Mouse (Mus musculus) adrenal gland, postnatal 36 days (tissue): ENCODE data around the gene Slain2. TPM values are rescaled to one million over a fixed set of nuclear protein-coding genes. Genes with fewer than 3 reads are reported as not detected.

Source experiments
- DNase-seq, 2 experiments: peaks; one replicate each; pipeline ENCODE4 v3.0.0; 2021; ENCODE audit warnings: mixed read lengths in 1 of 2
- long read RNA-seq, 2 experiments: library from polyadenylated mRNA; stranded (forward); transcript quantifications; one replicate each; pipeline ENCODE4 v2.0.0; 2021; ENCODE audit warnings: borderline sequencing depth in 2 of 2
- total RNA-seq, 2 experiments: library from RNA; stranded (reverse); gene quantifications; 2 replicates each; pipeline ENCODE4 v1.2.3; 2021

The Slain2 gene
- 10 to 100 TPM; 59.1 to 63.4 TPM for total RNA-seq
- long read RNA-seq, experiment 1, full-length matches to known transcripts: 17 of 25 reads
- long read RNA-seq, experiment 1, partial matches to known transcripts: 8 of 25 reads
- long read RNA-seq, experiment 1, other reads (novel, unspliced or antisense): 0 of 25 reads
- long read RNA-seq, experiment 2, full-length matches to known transcripts: 19 of 22 reads
- long read RNA-seq, experiment 2, partial matches to known transcripts: 1 of 22 reads
- long read RNA-seq, experiment 2, other reads (novel, unspliced or antisense): 2 of 22 reads

- peak; percentile 100 for DNase-seq
Measured at GRCm38 (mm10) chr5:72913648-72914557, at the start of gene Slain2. TSS of gene Slain2 (plus strand) at chr5:72914304.

GRCm38 (mm10) chr5:72864654-72865178 is 49.4 kb upstream of the Slain2 start:
- DNase-seq: no peak

GRCm38 (mm10) chr5:72866260-72866905 is 47.7 kb upstream of the Slain2 start:
- no peak for DNase-seq

- no peak for DNase-seq
Measured at GRCm38 (mm10) chr5:72867036-72867672, 47.0 kb upstream of the Slain2 start.

- peak; percentile 97 to 98 for DNase-seq
Measured at GRCm38 (mm10) chr5:72868091-72868875, 45.8 kb upstream of the Slain2 start, which contains the start of gene Tec. TSS of gene Tec (minus strand) at chr5:72868483.

- DNase-seq: no peak
Measured at GRCm38 (mm10) chr5:72869779-72870608, 44.1 kb upstream of the Slain2 start.

GRCm38 (mm10) chr5:72871114-72871513 is 43.0 kb upstream of the Slain2 start:
- no peak for DNase-seq

GRCm38 (mm10) chr5:72879736-72880135 is 34.4 kb upstream of the Slain2 start:
- DNase-seq: no peak

- no peak for DNase-seq
Measured at GRCm38 (mm10) chr5:72881748-72882411, 32.2 kb upstream of the Slain2 start.

GRCm38 (mm10) chr5:72882412-72882765 is 31.7 kb upstream of the Slain2 start:
- DNase-seq: peak in 1 of 2 experiments; percentile 58

GRCm38 (mm10) chr5:72883706-72884105 is 30.4 kb upstream of the Slain2 start:
- no peak for DNase-seq

GRCm38 (mm10) chr5:72886458-72887222 is 27.5 kb upstream of the Slain2 start:
- no peak for DNase-seq

- no peak for DNase-seq
Measured at GRCm38 (mm10) chr5:72888260-72888659, 25.8 kb upstream of the Slain2 start.

- peak; percentile 63 to 66 for DNase-seq
Measured at GRCm38 (mm10) chr5:72891534-72891933, 22.6 kb upstream of the Slain2 start.

- no peak for DNase-seq
Measured at GRCm38 (mm10) chr5:72893987-72894386, 20.1 kb upstream of the Slain2 start.

GRCm38 (mm10) chr5:72895261-72895660 is 18.8 kb upstream of the Slain2 start:
- DNase-seq: no peak

- DNase-seq: no peak
Measured at GRCm38 (mm10) chr5:72896478-72897279, 17.4 kb upstream of the Slain2 start.

GRCm38 (mm10) chr5:72897998-72898397 is 16.1 kb upstream of the Slain2 start:
- DNase-seq: no peak
